Mouse (Mus musculus): ENCODE measurements around the gene Glyatl3. TPM values are rescaled to one million over a fixed set of nuclear protein-coding genes. Genes with fewer than 3 reads are reported as not detected.

The Glyatl3 gene
- not detected in 2 replicates for polyA plus RNA-seq (2015; fragmentation: Nextera tagmentation; extraction: Ambion mirVana)

DNA sequence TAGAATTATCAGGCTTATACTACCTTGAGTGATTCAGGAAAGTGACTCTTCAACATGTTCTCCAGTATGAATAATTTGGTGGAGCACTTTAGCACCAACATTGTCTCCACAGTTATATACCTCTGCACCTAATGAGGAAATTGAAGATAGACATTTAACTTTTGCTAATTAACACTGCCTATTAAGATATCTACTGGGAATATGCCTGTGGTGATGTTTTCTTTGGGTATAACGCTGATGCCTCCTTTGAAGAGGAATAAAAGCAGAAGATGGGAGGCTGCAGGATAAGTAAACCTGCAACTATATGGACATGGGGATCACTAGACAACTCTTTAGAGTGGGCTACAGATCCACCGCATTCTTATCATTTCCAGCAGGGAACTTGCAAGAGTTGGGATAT lies at the start of gene Glyatl3:
Glyatl3 (minus strand) TSS at position 101 of the 400 bp plus-strand sequence.
- Histone ChIP-seq H3K4me1 (replicated peaks) (no peaks in the 10 kb centered on the region), H3K4me2 (replicated peaks) (no peak within 1 kb of the TSS), H3K27me3 (replicated peaks) (no peaks in the 10 kb centered on the region), H3K36me3 (no peaks in the 10 kb centered on the region), H3K9me3 (no peaks in the 10 kb centered on the region), H3K27ac (no peak within 1 kb of the TSS), H3K9ac (no peak within 1 kb of the TSS), H3K4me3 (replicated peaks) (no peak within 1 kb of the TSS)
- WGBS: 97% methylated on average over 2 of the region's 2 CpGs
- ATAC-seq: no peak

DNA sequence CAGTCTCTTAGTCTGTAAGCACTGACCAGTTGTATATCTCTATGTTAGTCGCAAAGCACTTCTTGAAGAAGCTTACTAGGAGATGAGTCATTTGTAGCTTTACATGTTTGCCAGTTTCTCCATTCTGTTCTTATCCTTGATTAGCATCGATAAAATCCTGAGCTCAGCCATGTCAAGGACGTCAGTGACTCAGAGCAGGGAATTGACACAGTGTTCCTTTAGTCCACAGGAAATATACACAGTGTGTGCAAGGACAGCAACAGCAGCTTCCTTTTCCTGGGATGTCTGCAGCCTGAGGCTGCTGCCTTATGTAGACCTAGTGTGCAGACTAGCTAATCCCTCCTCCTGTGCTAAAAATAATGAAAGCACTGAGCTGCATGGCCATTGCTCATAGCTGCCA lies 34.4 kb upstream of the Glyatl3 start:
- H3K27ac ChIP-seq: no peak overlapping the region
- no peak overlapping the region for H3K4me3 ChIP-seq (replicated peaks)
- peaks cover 5% of the 10 kb centered on the region for H3K36me3 ChIP-seq

DNA sequence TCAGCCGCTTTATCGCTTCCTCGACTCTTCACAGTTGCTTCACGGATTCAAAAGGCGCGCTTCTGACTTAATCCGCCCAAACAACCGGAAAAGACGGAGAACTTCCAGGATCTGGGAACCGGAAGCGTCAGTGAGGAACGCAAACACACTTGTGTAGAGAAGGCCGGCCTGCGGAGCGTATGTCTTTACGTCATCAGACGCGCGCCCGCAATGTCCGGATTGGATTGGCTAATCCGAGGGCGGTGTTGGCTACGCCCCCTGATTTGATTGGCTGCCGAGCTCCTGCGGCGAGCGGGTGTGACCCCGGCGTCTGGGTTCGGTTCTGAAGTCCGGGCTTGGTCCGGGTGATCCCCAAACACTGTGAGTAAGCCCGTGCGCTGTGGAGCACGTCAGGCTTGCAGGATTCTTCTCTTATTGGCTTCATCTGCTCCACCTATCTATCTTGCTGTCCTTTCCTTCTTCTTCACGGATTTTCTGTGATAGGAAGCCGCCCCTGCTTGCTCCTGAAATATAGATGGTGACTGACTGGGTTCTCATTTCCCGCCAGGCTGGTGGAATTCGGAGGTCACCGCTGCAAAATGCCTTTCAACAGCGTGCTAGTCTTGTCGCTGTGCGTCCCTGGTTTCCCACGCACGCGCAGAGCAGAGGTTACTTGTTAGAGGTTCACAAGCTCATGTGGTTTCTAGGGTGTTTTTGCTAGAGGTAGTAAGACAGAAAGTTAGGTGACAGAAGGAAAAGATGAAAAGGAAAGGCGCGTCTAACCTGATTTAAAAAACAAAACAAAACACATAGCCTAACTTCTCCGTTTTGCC lies 20.5 kb upstream of the Glyatl3 start, which contains the start of the genes Mut and Cenpq:
Mut (plus strand) TSS at position 266 of the 812 bp plus-strand sequence.
Cenpq (minus strand) TSS at position 628 of the 812 bp plus-strand sequence.
- no peaks in the 10 kb centered on the region for H3K9me3 ChIP-seq
- H3K9ac ChIP-seq: peak within 1 kb of the TSS; percentile 60
- H3K4me2 ChIP-seq (replicated peaks): peak within 1 kb of the TSS; percentile 67
- peak within 1 kb of the TSS; percentile 92 for H3K27ac ChIP-seq
- peak; percentile 100 for ATAC-seq
- H3K36me3 ChIP-seq: no peaks in the 10 kb centered on the region
- H3K4me3 ChIP-seq (replicated peaks): peak within 1 kb of the TSS; percentile 68
- H3K4me1 ChIP-seq (replicated peaks): 0 out of 2 replicates have a peak, but pooled peaks cover 3% of the 10 kb centered on the region
- H3K27me3 ChIP-seq (replicated peaks): no peaks in the 10 kb centered on the region
- WGBS: under 1% methylated on average over 50 of the region's 50 CpGs

More for the DNA sequence above, 34.4 kb upstream of the Glyatl3 start:
- Histone ChIP-seq H3K27me3 (replicated peaks) (no peaks in the 10 kb centered on the region), H3K9ac (no peak overlapping the region), H3K4me2 (replicated peaks) (no peak overlapping the region), H3K9me3 (no peaks in the 10 kb centered on the region), H3K4me1 (replicated peaks) (no peaks in the 10 kb centered on the region)
- ATAC-seq: no peak
- 89% methylated on average over 3 of the region's 3 CpGs for WGBS

DNA sequence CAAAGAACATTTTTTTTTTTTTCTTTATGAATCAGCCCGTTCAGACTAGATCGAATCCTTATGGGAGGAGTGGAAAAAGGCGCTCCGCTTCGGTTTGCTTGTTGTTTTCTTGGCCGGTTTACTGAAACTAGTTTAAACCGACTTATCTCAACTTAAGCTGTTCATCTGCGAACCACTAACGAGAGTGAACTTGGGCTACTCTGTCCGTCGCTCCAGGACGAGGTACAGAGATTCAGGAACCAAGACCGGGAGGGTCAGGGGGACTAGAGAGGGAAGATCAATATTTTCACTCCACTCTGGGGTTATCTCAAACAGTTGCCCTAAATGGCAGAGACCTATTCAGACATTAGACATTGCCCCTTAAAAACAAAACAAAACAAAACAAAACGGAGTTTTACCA lies 19.8 kb upstream of the Glyatl3 start:
- Histone ChIP-seq H3K27ac (no peak overlapping the region), H3K4me2 (replicated peaks) (peak overlapping the region; percentile 67), H3K9me3 (no peaks in the 10 kb centered on the region), H3K4me1 (replicated peaks) (0 out of 2 replicates have a peak, but pooled peaks cover 3% of the 10 kb centered on the region), H3K27me3 (replicated peaks) (no peaks in the 10 kb centered on the region), H3K4me3 (replicated peaks) (peak overlapping the region; percentile 68), H3K9ac (peak overlapping the region; percentile 49), H3K36me3 (no peaks in the 10 kb centered on the region)
- peak; percentile 47 for ATAC-seq
- 0% methylated on average over 14 of the region's 14 CpGs for WGBS

DNA sequence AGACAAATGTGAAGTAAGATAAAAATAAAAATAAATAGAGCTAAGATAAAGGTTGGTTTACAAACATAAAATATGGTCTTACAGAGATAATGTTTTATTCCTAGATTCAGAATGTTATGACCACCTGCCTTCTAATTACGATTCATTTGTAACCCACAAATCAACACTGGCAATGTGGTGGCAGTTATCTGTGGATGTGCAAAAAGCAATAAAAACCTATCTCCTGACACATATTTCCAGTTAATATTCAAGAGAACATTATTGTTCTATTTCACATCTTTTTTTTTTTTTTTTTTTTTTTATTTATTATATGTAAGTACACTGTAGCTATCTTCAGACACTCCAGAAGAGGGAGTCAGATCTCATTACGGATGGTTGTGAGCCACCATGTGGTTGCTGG lies 1.3 kb upstream of the Glyatl3 start:
- no peaks in the 10 kb centered on the region for H3K4me1 ChIP-seq (replicated peaks)
- no peak overlapping the region for H3K4me2 ChIP-seq (replicated peaks)
- no peaks in the 10 kb centered on the region for H3K36me3 ChIP-seq
- ATAC-seq: no peak
- H3K27me3 ChIP-seq (replicated peaks): no peaks in the 10 kb centered on the region
- WGBS: 92% methylated on average over 2 of the region's 2 CpGs
- no peak overlapping the region for H3K4me3 ChIP-seq (replicated peaks)
- no peak overlapping the region for H3K27ac ChIP-seq
- no peaks in the 10 kb centered on the region for H3K9me3 ChIP-seq
- H3K9ac ChIP-seq: no peak overlapping the region

DNA sequence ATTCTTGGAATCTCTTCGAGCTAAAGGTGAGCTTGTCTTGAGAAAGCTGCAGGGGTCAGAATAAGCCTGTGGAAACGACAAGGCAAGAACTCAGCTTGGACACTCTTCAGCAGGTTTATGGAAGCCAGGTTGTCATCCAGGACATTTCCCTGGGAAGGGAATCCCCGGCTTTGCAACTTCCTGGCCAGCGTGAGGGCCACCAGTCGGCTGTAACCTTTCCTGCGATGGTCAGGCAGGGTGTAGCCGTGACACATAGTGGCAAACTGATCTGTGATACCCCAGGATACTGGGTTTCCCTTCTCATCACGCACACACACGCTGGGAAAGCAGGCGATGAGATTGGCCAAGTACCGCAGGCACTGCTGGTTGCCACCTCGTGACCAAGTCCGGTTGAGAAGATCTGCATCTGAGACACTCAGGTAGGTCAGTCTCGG lies 9.4 kb downstream of the Glyatl3 start:
- Histone ChIP-seq H3K4me3 (replicated peaks) (no peak overlapping the region), H3K4me2 (replicated peaks) (peak overlapping the region; percentile 42), H3K4me1 (replicated peaks) (no peaks in the 10 kb centered on the region), H3K27me3 (replicated peaks) (no peaks in the 10 kb centered on the region), H3K36me3 (no peaks in the 10 kb centered on the region), H3K27ac (no peak overlapping the region), H3K9me3 (no peaks in the 10 kb centered on the region), H3K9ac (no peak overlapping the region)
- no peak for ATAC-seq
- WGBS: 8% methylated on average over 13 of the region's 14 CpGs

DNA sequence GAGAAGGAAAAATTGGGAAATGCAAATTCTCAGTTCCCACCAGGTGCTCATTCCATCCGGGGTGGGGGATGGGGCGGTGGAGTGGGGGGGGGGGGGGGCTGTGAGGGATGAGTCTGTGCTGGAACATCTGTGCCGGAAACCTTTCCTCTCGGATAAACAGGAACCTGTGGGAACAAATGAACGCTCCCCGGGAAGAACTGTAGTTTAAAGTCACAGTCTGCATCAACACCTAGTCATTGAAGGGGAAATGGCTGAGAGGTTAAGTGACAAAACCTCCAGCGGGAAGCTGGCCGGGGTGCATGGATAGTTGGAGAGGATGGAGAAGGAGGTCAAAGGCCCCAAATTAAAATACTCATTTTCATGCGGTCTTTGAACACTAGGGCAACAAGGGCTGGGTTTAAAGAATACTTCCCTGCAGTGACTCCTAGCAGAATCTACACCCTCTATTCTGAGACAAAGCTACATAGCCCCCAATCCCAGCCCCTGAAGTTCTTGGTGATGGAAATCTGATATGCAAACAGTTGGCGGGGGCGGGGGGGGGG lies 10.0 kb downstream of the Glyatl3 start:
- ATAC-seq: no peak
- 13% methylated on average over 11 of the region's 11 CpGs for WGBS
- Histone ChIP-seq H3K9ac (no peak overlapping the region), H3K27ac (no peak overlapping the region), H3K27me3 (replicated peaks) (no peaks in the 10 kb centered on the region), H3K36me3 (no peaks in the 10 kb centered on the region), H3K4me3 (replicated peaks) (no peak overlapping the region), H3K9me3 (no peaks in the 10 kb centered on the region), H3K4me2 (replicated peaks) (peak overlapping the region; percentile 42), H3K4me1 (replicated peaks) (no peaks in the 10 kb centered on the region)

DNA sequence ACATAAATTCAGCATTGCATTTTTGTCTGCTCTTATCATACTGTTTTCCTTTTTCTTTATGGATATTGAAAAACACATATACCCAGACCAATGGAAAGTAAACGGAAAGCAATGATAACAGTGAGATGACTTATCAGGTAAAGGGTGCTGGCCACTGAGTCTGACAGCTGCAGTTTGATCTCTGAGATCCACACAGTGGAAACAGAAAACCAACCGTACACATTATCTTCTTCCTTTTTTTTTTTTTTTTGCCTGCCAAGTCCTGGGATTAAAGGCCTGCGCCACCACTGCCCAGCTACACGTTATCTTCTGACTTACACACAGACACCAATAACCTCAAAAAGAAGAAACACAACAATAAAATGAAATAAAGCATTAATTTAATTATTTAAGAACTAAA lies 10.8 kb downstream of the Glyatl3 start:
- H3K36me3 ChIP-seq: no peaks in the 10 kb centered on the region
- ATAC-seq: no peak
- WGBS: 67% methylated on average over 4 of the region's 4 CpGs
- H3K4me2 ChIP-seq (replicated peaks): no peak overlapping the region
- H3K27ac ChIP-seq: no peak overlapping the region
- no peaks in the 10 kb centered on the region for H3K4me1 ChIP-seq (replicated peaks)
- H3K9ac ChIP-seq: no peak overlapping the region
- no peaks in the 10 kb centered on the region for H3K27me3 ChIP-seq (replicated peaks)
- H3K9me3 ChIP-seq: no peaks in the 10 kb centered on the region
- no peak overlapping the region for H3K4me3 ChIP-seq (replicated peaks)

DNA sequence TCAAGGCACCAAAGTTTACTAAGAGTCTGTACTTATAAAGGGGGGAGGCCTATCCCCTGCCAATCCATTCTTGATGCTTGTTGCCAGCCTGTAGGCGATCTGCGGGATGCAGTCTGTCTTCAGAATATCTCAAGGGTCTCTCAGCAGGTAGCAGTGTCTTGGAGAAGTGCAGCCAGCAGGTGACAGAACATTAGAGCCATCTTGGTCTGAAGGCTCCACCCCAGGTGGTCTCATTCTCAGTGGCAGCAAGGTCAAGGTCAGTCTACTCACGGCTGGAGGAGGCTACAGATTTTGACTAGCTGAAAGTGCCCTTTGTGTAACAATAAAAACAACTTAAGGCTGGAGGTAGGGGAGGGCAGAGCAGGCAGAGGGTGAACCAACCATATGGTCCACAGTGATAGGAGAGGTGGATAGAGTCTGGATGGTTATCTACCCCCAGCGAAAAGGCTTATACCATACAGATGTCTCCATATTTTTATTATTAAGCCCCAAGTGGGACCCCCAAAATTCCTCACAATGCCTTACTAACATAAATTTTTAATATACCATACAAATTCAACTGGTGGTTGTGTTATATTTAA lies 14.3 kb downstream of the Glyatl3 start:
- no peak overlapping the region for H3K9ac ChIP-seq
- H3K4me1 ChIP-seq (replicated peaks): no peaks in the 10 kb centered on the region
- no peak for ATAC-seq
- 45% methylated on average over 4 of the region's 4 CpGs for WGBS
- no peak overlapping the region for H3K27ac ChIP-seq
- H3K4me2 ChIP-seq (replicated peaks): no peak overlapping the region
- H3K27me3 ChIP-seq (replicated peaks): no peaks in the 10 kb centered on the region
- H3K4me3 ChIP-seq (replicated peaks): no peak overlapping the region
- no peaks in the 10 kb centered on the region for H3K9me3 ChIP-seq
- H3K36me3 ChIP-seq: no peaks in the 10 kb centered on the region

DNA sequence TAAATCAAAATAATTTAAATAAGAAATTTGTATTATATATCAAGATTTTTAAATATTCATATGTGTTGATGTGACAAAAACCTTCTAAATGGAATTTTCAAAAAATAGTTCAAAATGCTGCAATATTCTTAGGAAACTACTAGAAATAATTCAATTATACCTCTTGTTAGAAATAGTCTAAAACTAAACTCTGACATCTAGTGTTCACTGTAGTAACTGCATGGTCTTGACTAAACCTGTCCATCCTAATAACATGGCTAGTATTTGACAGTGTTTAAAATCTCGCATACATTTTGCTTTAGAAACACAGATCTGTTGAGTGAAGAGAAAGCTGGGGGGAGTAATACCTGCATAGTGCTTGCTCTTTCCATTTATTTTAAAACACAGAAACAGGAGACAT lies 17.3 kb downstream of the Glyatl3 start:
- no peak; the same call in 1 of the 2 replicates for ATAC-seq
- Histone ChIP-seq H3K9ac (no peak overlapping the region), H3K4me2 (replicated peaks) (no peak overlapping the region), H3K27me3 (replicated peaks) (no peaks in the 10 kb centered on the region), H3K36me3 (no peaks in the 10 kb centered on the region), H3K4me3 (replicated peaks) (no peak overlapping the region), H3K27ac (no peak overlapping the region), H3K4me1 (replicated peaks) (no peaks in the 10 kb centered on the region), H3K9me3 (no peaks in the 10 kb centered on the region)
- 72% methylated on average over 1 of the region's 1 CpGs for WGBS

DNA sequence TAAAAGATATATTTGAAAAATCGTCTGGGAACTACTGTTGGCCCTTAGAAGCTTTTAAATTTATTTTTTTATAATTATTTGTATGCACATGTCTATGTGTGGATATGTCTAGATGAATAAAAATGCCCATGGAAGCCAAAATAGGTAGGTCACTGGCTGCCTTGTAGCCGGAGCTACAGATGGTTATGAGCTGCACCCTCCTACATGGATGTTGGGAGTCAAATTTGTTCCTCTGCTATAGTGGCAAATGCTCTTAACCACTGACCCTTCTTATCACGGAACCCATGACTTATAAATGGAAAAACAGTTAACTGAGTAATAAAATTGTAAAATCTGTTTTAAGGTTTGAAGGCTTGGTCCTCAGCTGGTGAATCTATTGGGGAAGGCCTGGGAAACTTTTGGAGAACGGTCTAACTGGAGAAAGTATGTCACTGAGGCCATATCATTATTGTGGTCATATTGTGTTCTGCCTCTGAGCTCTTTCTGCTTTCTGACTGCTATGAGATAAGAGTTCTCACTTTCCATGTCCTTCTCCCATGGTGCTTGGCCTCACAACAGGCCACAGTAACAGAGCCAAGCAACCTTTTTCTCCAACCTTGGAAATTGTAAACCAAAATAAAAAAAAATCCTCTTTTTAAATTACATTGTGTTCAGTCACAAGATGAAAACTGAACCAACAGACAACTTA lies 26.2 kb downstream of the Glyatl3 start:
- H3K36me3 ChIP-seq: no peaks in the 10 kb centered on the region
- H3K27ac ChIP-seq: no peak overlapping the region
- H3K4me1 ChIP-seq (replicated peaks): no peaks in the 10 kb centered on the region
- H3K9ac ChIP-seq: no peak overlapping the region
- WGBS: 79% methylated on average over 4 of the region's 4 CpGs
- no peaks in the 10 kb centered on the region for H3K27me3 ChIP-seq (replicated peaks)
- H3K4me3 ChIP-seq (replicated peaks): no peak overlapping the region
- ATAC-seq: no peak
- H3K4me2 ChIP-seq (replicated peaks): no peak overlapping the region
- no peaks in the 10 kb centered on the region for H3K9me3 ChIP-seq

DNA sequence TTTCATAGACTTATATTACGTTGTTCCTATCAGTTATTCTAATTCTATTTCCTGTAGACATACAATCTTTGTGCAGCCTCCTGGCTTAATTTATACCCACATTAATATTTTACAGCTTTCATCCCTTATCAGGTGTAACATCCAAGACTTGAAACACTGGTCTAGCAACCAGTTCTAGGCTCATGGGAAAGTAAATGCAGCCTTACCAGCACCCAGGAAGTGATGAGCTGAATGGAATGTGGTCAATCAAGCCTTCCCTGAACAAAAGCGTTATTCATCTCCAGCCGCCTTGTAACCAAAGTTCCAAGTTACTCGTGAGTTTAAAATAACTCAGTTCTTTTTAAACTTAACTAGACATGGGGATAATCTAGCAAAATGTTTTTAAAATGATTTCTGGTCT lies 29.0 kb downstream of the Glyatl3 start:
- H3K27ac ChIP-seq: no peak overlapping the region
- H3K27me3 ChIP-seq (replicated peaks): no peaks in the 10 kb centered on the region
- H3K36me3 ChIP-seq: no peaks in the 10 kb centered on the region
- peak; percentile 38; the same call in 1 of the 2 replicates for ATAC-seq
- H3K9ac ChIP-seq: no peak overlapping the region
- H3K4me1 ChIP-seq (replicated peaks): no peaks in the 10 kb centered on the region
- no peak overlapping the region for H3K4me3 ChIP-seq (replicated peaks)
- no peaks in the 10 kb centered on the region for H3K9me3 ChIP-seq
- 70% methylated on average over 4 of the region's 4 CpGs for WGBS
- no peak overlapping the region for H3K4me2 ChIP-seq (replicated peaks)
